Mouse (Mus musculus): Measurements from ENCODE around the gene Nfkb2. TPM values are rescaled to one million over a fixed set of nuclear protein-coding genes. Genes with fewer than 3 reads are reported as not detected.

Nfkb2 gene
- total RNA-seq, 4 experiments from 2014 or later = 8.7 to 10.5 (median 9.3) TPM

DNA sequence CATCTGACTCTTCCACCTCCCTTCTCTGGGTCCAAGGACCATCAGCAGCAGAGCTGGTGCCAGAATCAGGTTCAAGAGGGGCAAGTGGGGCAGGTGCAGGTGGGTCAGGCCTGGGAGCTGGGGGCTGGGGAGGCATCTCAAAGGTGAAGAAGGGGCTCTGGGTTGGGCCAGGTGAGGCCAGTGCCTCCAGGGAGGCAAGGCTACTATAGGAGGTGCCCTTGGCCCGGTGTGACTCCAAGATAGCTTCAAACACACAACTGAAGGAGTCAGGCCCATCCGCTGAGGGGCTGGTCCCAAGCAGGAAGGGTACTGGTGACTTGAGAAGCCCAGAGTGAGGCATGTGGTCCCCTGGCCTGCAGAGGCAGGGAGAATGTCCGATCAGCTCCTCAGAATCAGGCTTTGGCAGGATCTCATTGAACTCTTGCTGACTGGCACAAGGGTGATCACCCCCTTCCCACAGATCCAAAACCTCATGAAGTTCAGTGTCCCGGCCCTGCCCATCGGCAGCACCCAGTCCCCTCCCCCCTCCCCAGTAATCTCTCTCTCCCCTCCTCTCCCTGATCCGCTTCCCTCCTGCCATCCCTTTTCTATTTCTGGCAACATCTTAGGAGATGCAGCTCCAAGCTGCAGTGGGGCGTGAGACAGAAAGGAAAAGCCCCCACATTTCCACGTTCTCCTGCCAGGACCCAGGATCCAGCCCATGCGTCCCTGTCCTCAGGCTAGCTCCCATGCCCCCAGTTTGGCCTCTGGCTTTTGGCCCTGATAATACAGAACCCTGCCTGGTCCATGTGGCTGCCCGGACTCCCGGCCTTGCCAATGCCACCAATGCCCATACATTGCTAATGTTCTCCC, 18.2 kb downstream of the Nfkb2 start:
- DNase-seq (ENCODE audit: low spot score in 2 of 2) = no peak

DNA sequence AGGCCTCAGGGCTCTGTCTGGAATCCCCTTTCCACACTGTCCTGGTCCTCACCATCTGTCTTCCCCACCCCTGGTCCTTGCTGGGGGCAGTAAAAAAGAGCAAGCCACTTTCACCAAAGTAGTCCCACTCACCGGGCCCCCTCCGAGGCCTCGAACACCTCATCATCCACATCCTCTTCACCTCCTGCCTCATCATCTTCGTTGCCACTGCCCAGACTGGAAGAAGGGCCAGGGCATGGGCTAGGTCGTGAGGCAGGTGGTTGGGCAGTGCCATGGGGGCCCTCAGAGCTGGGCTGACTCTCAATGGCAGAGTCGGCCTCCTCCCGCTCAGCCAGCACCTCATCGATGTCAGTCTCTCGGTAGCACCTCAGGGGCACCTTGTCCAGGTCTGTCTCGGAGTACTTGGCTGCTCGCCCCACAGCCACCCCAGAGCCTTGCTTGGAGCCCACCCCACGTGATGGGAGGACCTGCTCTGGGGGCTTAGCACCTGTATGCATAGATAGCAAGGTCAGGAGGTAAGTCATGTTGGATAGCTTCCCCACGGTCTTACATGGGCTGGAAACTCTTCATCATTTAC, 19.0 kb downstream of the Nfkb2 start:
- no peak for DNase-seq (ENCODE audit: low spot score in 2 of 2)

DNA sequence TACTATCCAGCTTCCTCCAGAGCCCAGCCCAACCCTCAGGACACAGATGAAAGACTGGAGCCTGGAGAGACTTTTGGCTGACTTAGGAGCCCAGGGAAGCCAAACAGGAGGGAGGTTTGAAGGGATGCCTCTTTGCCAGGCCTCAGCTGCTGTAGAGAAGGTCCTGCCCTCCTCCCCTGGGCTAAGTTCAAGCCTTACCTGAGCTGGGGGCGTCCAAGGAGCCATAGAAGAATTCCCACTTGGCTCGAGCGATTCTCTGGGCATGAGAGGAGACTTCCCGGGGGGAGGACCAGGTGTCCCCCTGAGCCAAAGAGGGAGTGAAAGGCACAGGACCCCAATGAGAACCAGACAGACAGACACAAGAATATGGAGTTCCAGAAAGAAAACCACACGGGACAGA, 19.6 kb downstream of the Nfkb2 start:
- no peak for DNase-seq (ENCODE audit: low spot score in 2 of 2)

DNA sequence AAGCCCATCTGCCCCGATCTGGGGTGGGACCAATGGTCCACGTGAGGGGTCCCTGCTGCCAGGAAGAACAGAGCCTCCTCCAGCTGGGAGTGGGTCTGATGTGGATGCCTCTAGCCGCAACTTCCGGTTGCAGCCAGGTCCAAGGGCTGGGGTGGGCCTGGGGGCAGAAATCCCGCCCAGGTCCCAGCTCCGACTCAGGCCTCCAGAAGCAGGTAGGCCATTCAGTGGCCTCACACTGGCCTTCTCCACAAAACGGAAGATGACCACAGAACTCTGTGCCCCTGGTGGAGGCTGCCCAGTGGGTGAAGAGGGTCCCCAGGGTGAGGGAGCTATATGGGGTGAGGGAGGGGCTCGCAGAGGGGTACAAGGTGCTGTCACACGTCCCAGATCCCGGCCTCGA, 20.2 kb downstream of the Nfkb2 start:
- DNase-seq (ENCODE audit: low spot score in 2 of 2) = no peak

DNA sequence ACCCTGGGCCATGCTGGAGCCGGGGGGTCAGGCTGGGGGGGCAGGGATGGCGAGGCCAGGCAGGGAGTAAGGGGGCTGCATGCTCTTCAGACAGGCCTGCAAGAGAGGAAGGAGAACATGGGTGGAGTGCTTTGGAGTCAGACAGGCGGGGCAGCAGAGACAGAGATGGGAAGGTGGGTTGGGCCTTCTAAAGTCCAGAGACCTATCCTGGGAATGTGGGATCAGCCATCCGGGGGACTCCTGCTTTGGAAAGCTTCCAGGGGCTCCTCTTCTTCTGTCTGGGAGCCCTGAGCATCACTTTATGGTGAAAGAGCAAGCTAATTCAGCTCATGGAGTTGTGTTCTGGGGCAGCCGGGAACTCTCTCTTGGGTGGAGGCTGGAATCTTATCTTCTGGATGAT, 20.8 kb downstream of the Nfkb2 start:
- no peak for DNase-seq (ENCODE audit: low spot score in 2 of 2)

DNA sequence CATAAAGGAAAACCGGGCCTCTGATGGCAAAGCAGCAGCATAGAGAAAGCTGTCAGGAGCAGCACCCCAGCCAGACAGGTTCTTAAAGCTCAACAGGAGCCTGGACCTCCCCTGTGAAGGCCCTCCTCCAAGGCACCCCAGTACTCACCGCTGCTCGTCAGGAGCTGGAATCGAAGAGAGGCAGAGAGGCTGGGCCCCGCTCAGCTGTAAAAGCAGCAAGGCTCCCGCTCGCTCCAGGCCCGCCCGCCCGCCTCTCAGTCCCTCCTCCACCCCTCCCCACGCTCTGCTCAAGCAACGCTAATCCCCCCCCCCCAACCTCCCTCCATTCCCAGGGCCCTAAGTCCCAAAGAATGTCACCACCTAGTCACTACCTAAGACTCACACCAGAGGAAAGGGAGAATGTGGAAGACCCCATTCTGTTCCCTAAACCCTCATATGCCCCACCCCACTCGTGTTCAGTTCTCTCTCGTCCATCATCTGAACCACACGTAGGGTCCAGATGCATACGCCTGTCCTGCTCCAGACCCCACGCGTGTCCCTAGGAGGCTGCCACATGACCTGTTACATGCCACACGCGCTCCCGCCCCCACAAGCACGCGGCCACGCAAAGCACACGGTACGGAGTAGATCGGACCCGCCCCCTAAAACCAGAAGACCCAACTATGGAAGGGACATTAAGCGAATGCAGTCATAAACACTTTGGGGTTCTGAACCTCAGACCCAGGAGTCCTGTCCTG, 22.1 kb downstream of the Nfkb2 start:
- no peak for DNase-seq (ENCODE audit: low spot score in 2 of 2)

DNA sequence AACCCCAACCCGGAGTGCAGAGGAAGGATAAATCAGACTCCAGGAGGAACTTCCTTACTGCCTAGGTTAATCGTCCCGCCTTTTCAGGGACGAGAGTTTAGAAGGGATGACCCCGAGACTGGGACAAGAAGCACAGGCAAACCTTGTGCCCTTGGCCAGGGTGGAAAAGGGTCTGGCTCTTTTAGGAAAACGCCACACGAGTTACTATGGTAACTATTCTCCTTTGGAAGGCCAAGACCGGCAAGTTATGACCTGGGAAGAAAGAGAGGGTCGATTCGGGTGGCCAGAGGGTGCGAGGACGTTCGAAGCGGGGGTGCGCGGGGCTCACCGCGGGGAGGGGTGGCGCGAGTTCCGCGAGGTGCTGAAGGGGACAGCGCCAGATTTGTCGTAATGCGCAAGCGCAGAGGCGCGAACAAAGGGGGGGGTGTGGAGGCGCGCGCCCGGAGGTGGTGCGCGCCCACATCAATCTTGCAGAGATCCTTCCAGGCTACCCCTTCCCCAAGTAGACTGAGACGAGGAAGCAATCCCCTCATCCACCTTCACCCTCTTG, 22.7 kb downstream of the Nfkb2 start, which contains the start of gene Psd:
Gene Psd, minus strand, starts transcription at position 401 of the 550 bp plus-strand sequence.
- no peak for DNase-seq (ENCODE audit: low spot score in 2 of 2)

DNA sequence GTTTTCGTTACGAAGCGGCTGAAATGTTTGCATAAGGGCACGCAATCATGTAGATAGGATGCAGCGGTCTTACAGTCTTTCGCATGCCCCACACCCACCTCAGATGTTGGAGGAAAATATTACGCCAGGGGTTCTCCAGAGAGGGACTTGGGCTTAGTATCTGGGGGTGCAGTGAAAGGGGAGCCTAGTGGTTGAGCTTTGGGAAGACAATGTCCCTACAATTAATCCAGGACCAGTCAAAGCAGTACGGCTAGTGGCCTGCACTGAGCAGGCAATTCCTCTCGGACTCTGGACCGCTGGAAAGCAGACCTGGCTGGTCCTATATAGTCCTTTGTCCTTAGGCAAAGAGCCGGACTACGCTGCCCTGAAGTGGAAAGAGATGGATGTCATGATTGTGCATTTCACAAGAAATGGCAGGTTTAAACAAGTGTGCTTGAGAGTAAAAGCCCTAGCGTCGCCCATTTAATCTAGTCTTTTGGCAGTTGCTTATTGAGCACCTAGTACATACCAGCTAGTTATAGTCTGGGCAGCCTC, 23.5 kb downstream of the Nfkb2 start:
- no peak for DNase-seq (ENCODE audit: low spot score in 2 of 2)

DNA sequence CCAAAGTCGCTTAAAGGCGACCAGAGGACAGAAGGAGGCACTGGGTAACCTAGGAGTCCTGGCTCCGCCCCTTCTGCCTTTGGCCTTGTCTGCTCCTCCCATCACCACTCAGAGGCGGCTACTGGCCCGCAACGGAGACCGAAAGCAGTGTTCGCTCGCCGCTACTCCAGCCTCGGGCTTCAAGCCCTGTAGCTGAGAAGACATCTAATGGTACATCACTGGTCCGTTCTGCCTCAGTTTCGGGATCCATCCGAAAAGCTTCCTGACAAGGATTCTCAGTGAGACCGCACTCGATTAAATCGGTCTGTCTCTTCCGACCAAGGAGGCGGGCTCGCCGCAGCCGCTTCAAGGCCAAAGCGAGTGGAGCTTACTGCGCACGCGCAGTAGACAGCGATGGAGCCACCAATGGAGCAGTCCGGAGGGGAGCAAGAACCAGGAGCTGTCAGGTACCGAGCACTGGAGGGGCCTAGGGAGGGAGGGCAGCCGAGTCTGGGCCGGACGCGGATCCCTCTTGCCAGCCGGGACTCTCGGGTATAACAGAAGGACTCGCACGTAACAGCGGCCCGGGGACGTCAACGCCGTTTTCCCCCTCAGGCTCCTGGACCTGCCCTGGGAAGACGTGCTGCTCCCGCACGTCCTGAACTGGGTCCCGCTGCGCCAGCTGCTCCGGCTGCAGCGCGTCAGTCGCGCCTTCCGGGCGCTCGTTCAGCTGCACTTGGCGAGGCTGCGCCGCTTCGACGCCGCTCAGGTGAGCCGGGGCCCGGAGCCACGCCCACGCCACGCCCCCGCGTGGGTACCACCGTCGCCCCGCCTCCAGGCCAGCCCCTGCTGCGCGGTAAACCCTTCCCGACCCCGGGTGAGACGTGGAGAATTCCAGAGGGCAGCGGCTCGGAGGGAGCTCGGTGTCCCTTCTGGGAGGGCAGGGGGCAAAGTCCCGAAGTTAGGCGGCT, 24.2 kb downstream of the Nfkb2 start, which contains the start of gene Fbxl15:
Gene Fbxl15, plus strand, starts transcription at position 104 of the 950 bp plus-strand sequence.
- peak; percentile 89 to 92 for DNase-seq (ENCODE audit: low spot score in 2 of 2)

DNA sequence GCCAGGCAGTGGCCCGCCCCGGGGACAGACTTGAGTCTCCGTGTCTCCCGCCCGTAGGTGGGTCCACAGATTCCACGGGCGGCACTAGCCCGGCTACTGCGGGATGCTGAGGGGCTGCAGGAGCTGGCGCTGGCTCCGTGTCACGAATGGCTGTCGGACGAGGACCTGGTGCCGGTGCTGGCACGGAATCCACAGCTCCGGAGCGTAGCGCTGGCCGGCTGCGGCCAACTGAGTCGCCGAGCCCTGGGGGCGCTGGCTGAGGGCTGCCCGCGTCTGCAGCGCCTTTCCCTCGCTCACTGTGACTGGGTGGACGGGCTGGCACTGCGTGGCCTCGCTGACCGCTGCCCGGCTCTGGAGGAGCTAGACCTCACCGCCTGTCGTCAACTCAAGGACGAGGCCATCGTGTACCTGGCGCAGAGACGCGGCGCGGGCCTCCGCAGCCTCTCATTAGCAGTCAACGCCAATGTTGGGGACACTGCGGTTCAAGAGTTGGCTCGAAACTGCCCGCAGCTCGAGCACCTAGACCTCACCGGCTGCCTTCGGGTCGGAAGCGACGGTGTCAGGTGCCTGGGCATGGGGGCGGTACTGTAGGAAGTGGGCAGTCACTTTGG, 25.0 kb downstream of the Nfkb2 start:
- DNase-seq (ENCODE audit: low spot score in 2 of 2) = no peak

DNA sequence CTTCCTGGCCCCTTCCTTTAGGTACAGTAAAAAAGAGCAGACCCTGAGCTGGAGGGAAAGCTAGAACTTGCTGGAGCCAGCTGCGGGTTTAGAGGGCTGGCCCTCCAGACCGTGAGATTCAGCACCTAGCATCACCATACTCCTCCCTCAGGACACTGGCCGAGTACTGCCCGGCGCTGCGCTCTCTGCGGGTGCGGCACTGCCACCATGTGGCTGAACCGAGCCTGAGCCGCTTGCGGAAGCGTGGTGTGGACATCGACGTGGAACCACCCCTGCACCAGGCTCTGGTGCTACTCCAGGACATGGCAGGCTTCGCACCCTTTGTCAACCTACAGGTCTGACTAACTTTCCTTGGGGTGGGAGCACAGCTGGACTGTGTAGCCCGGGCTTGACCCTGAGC, 25.8 kb downstream of the Nfkb2 start:
- peak; percentile 48 to 66 for DNase-seq (ENCODE audit: low spot score in 2 of 2)

DNA sequence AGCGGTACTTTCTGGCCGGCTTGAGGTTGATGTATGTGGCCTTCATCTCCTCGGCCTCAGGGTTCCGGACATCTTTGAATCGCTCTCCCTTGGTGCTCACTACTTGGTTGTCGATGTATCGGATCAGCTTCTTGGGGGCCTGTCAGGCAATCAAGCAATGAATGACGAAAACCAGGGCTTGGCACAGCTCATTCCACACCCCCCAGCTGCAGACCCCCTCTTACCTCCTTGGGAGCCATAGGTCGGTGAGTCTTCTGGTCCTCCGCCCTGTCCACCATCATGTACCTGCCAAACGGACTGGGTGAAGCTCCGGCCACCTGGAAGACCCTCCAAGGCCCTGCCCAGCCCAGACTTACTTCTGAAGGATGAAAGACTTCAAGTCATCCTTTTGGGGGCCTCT, 26.6 kb downstream of the Nfkb2 start:
- DNase-seq (ENCODE audit: low spot score in 2 of 2) = no peak

DNA sequence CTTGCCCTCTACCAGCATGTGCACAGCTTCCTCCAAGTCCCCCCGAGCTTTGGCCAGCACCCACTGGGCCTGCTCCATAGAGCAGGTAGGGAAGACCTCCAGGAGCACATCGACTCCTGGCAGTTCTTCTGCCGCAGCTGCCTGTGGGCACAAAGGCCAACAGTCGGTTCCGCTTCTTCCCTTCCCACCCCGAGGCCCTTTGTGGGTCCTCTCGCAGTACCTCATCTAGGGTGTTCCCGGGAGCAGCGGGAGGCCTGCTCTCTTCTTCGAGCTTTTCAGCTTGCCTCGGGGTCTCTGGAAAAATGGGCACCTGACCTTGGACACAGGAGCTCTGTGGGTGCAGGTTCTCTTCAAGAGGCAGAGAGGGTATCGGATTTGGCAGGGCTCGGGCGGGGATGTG, 27.2 kb downstream of the Nfkb2 start:
- DNase-seq (ENCODE audit: low spot score in 2 of 2) = no peak

DNA sequence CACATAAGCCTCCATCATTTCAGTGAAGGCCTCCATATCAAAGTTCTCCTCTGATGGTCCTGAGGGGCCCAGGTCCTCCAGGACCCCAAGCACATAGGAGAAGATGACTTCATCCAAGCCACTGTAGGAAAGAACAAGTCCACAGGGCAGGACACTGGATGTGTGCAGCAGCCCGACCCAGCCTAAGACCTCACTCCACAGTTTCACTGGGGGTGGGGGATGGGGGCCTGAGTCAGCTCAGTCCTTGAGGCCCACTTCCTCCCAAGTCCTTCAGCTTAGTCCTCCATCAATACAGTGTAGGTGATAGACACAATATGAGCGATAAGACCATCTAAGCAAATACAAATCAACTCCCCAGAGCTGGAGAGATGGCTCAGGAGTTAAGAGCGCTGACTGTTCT, 27.8 kb downstream of the Nfkb2 start:
- DNase-seq (ENCODE audit: low spot score in 2 of 2) = no peak

DNA sequence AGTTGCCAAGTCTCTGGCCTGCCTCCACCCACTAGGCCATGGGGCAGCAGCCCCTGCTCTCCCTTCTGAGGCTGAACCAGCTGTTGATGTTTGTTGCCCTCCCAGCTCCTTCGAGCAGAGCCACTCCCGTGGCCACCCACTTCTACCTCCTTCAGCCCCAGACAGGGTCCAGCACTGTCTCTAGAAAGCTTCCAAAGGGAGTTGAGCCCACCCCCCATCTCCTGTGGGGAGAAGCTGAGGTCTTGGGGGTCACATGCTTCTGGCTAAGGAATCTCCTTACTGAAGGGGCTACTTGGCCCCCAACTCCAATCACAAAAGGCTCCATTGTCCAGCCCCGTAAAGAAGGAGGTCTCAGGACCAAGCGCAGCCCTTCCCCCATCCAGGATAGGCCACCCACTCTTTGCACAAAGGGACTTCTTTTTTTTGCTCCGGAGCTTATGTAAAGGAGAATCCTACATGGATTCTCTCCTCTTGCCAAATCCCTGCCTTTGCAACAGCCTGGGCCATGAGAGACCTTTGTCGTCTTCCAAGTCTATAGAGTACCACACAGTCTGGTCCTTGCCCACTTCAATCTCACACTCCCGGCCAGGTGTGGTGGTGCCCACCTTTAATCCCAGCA, 28.7 kb downstream of the Nfkb2 start:
- DNase-seq (ENCODE audit: low spot score in 2 of 2) = no peak

DNA sequence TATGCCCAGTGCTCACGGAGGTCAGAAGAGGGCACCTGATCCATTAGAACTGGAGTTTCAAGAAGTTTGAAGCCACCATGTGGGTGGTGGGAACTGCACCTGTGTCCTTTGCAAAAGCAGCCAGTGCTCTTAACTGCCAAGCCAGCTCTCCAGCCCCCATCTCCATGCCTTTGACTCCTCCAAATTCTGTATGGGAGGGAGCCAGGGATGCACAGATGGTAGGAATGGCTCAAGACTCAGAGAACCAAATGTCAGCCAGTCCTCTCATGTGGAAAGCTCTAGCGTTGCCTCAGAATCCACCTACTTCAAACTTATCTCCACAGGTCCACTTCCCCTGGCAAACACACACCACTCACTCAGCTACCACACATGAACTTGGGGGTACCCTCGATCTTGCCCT, 29.8 kb downstream of the Nfkb2 start:
- no peak for DNase-seq (ENCODE audit: low spot score in 2 of 2)

DNA sequence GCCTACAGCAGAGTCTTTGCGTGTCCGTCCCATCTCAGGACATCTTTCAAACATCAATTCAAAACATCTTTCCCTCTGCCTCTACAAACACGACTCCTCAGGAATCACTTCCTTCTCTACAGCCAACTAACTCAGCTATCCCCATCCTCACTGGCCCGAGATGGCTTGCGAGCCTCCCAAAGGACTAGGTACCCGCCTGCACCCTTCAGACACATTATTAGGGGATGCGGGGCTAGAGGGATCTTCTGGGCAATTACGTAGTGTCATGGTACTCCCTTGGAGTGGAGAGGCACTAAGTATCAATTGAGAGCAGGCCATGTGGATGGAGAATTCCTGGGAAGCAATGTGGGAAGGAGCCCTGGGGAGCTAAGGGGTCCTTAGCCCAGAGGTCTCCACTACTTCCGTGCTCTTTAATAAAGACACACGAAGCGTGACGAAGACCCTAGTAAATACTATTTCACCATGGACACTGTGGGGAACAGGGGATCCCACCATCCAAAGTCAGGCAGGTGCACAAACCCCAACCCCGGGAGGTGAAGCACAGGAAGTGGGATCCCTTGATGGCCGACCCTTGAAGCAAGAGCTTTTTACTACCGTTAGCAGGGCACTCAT, 33.7 kb downstream of the Nfkb2 start:
- no peak for DNase-seq (ENCODE audit: low spot score in 2 of 2)

DNA sequence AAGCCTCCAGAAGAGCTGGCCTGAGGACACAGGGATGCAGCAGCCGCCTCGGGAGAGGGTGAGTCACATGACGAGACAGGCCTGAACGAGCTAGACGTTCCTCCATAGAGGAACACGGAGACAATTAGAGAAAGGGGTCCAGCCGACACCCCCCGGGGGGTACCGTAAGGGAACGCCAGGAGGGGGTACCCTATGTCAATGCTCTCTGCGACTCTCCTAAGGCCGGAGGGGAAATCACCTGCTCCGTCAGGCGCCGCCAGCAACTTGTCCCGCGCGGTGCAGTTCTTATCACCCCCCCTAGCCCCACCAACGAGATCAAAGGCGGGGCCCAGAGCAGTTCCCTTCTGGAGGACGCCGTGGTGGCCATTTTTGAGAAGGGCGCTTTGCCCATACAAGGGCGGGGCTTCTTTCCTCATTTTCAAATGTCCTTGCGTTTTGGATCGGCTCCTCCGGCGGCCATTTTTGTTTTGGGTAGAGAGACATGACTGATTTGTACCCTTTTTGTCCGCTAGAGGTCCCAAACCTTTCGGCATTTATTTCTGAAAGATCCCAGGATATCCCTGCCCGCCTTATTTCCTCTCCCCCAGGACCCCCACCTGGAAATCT, 34.3 kb downstream of the Nfkb2 start, which contains the start of gene Cuedc2:
Gene Cuedc2, minus strand, starts transcription at position 372 of the 606 bp plus-strand sequence.
- DNase-seq (ENCODE audit: low spot score in 2 of 2) = peak; percentile 95 to 96

DNA sequence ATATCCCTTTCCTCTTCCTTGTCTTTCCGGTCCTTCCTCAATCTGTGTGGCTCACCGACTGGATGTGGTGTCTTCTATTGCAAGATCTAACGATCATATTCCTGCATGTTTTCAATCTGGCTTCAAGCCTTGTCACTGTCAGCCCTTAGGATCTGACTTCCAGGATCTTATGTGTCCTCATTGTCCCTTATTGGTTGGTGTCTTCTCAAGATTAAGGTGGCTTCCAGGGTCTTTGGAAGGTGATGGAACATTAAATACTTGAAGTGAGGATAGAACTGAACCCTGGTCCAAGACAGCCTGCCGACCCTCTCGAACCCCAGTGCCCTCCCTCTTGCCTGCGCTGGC, 34.8 kb downstream of the Nfkb2 start:
- DNase-seq (ENCODE audit: low spot score in 2 of 2) = no peak

Measured in gastrocnemius, adult 8-10 months (tissue).